Mouse (Mus musculus): ENCODE measurements at regions not wholly inside any gene's neighbourhood (a gene's known extent, or its start where the extent isn't known, plus 50 kb on each side); places are given as distances from the start of the nearest gene placed in this dataset.

DNA sequence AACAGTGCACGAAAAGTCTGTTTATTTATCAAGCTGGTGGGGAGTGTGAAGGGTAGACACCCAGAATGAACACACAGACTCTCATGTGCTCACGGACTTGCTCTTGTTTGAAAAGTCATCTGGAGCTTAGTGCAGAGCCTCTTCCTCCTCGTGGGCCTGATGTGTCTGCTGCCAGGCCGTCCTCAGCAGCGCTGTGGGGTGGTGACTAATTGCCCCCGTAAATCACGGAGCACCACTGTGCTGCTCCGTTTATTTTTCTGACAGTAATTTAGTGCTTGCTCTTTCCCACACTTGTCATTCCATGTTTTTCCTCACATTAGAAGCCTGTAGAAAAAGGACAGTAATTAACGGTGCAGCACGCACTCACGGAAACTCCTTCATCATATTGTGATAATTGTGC, 51.2 kb upstream of the Gm17304 start:
- WGBS, result 4% methylated on average over 11 of the region's 11 CpGs
- Histone ChIP-seq H3K9ac (replicated peaks; ENCODE audit: low read length) (no peak overlapping the region), H3K4me2 (replicated peaks; ENCODE audit: low read depth, low read length) (no peak overlapping the region), H3K36me3 (ENCODE audit: insufficient read depth, low read length) (no peaks in the 10 kb centered on the region), H3K4me3 (ENCODE audit: low read length) (no peak overlapping the region), H3K27me3 (ENCODE audit: insufficient read depth, low read length) (peaks cover 69% of the 10 kb centered on the region), H3K4me1 (ENCODE audit: insufficient read depth, low read length) (peaks cover 6% of the 10 kb centered on the region; the same call in 1 of the 2 replicates), H3K9me3 (ENCODE audit: low read length) (no peaks in the 10 kb centered on the region), H3K27ac (ENCODE audit: low read length) (no peak overlapping the region)
- no peak for ATAC-seq (ENCODE audit: low FRiP score, low TSS enrichment)

DNA sequence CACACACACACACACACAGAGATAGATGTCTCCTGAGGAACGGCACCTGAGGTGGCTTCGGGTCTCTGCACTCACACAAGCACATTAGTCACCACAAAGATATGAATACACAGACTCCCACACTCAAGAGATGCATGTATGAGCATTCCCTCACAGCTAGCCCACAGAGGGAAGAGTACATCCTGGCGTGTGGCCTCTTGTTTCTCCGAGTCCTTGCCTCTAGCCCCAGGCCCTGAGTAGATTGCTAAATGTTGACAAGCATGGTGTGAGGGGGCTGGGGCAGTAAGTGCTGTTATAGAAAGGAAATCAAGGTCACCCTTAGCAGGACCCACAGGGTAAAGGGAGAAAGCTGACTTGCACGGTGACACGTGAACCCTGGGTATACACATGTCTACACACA, 69.6 kb upstream of the Gm17304 start:
- Histone ChIP-seq H3K9ac (replicated peaks; ENCODE audit: low read length) (no peak overlapping the region), H3K27ac (ENCODE audit: low read length) (no peak overlapping the region), H3K4me2 (replicated peaks; ENCODE audit: low read depth, low read length) (no peak overlapping the region), H3K27me3 (ENCODE audit: insufficient read depth, low read length) (no peaks in the 10 kb centered on the region), H3K9me3 (ENCODE audit: low read length) (no peaks in the 10 kb centered on the region), H3K4me3 (ENCODE audit: low read length) (no peak overlapping the region), H3K36me3 (ENCODE audit: insufficient read depth, low read length) (no peaks in the 10 kb centered on the region), H3K4me1 (ENCODE audit: insufficient read depth, low read length) (no peaks in the 10 kb centered on the region)
- ATAC-seq (ENCODE audit: low FRiP score, low TSS enrichment), result no peak
- WGBS, result 81% methylated on average over 6 of the region's 6 CpGs

DNA sequence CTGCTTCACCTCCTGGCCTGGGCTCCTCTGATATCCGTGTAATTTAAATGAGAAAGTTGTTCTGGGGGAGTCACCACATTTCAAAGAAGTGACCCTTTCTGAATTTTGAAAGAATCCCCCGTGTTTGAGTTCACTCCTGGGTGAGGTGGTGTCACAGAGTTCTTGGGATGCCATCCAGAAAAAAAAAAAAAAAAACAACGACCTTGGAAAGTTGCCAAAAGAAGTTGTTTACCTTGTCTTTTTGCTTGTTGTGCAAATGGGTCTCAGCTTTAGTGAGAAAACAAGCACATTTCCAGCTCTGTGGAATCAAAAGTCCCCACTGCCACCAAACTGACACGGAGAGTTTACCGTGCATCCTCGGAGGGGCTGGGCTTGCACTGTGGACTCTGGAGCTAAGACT, 71.7 kb upstream of the Gm17304 start:
- no peaks in the 10 kb centered on the region for H3K27me3 ChIP-seq (ENCODE audit: insufficient read depth, low read length)
- H3K27ac ChIP-seq (ENCODE audit: low read length), result no peak overlapping the region
- H3K36me3 ChIP-seq (ENCODE audit: insufficient read depth, low read length), result no peaks in the 10 kb centered on the region
- no peak overlapping the region for H3K4me2 ChIP-seq (replicated peaks; ENCODE audit: low read depth, low read length)
- no peak overlapping the region for H3K4me3 ChIP-seq (ENCODE audit: low read length)
- no peaks in the 10 kb centered on the region for H3K9me3 ChIP-seq (ENCODE audit: low read length)
- no peaks in the 10 kb centered on the region for H3K4me1 ChIP-seq (ENCODE audit: insufficient read depth, low read length)
- H3K9ac ChIP-seq (replicated peaks; ENCODE audit: low read length), result no peak overlapping the region
- no peak for ATAC-seq (ENCODE audit: low FRiP score, low TSS enrichment)
- WGBS, result 31% methylated on average over 6 of the region's 6 CpGs

GRCm38 (mm10) chr5:106536068-106536467, 72.8 kb upstream of the Gm17304 start:
- H3K4me2 ChIP-seq (replicated peaks; ENCODE audit: low read depth, low read length), result no peak overlapping the region
- H3K36me3 ChIP-seq (ENCODE audit: insufficient read depth, low read length), result no peaks in the 10 kb centered on the region
- no peak overlapping the region for H3K27ac ChIP-seq (ENCODE audit: low read length)
- no peak overlapping the region for H3K9ac ChIP-seq (replicated peaks; ENCODE audit: low read length)
- H3K4me1 ChIP-seq (ENCODE audit: insufficient read depth, low read length), result no peaks in the 10 kb centered on the region
- no peaks in the 10 kb centered on the region for H3K9me3 ChIP-seq (ENCODE audit: low read length)
- no peak for ATAC-seq (ENCODE audit: low FRiP score, low TSS enrichment)
- no peaks in the 10 kb centered on the region for H3K27me3 ChIP-seq (ENCODE audit: insufficient read depth, low read length)
- WGBS, result 83% methylated on average over 5 of the region's 5 CpGs
- no peak overlapping the region for H3K4me3 ChIP-seq (ENCODE audit: low read length)

GRCm38 (mm10) chr5:106528811-106529210, 70.8 kb upstream of the Barhl2 start:
- H3K9me3 ChIP-seq (ENCODE audit: low read length), result no peaks in the 10 kb centered on the region
- H3K4me3 ChIP-seq (ENCODE audit: low read length), result no peak overlapping the region
- ATAC-seq (ENCODE audit: low FRiP score, low TSS enrichment), result no peak
- H3K4me1 ChIP-seq (ENCODE audit: insufficient read depth, low read length), result no peaks in the 10 kb centered on the region
- H3K4me2 ChIP-seq (replicated peaks; ENCODE audit: low read depth, low read length), result no peak overlapping the region
- H3K27me3 ChIP-seq (ENCODE audit: insufficient read depth, low read length), result no peaks in the 10 kb centered on the region
- 85% methylated on average over 8 of the region's 8 CpGs for WGBS
- no peak overlapping the region for H3K9ac ChIP-seq (replicated peaks; ENCODE audit: low read length)
- no peaks in the 10 kb centered on the region for H3K36me3 ChIP-seq (ENCODE audit: insufficient read depth, low read length)
- no peak overlapping the region for H3K27ac ChIP-seq (ENCODE audit: low read length)

GRCm38 (mm10) chr5:106527364-106527985, 69.5 kb upstream of the Barhl2 start:
- no peak overlapping the region for H3K27ac ChIP-seq (ENCODE audit: low read length)
- 70% methylated on average over 14 of the region's 14 CpGs for WGBS
- no peaks in the 10 kb centered on the region for H3K36me3 ChIP-seq (ENCODE audit: insufficient read depth, low read length)
- H3K9ac ChIP-seq (replicated peaks; ENCODE audit: low read length), result no peak overlapping the region
- H3K4me2 ChIP-seq (replicated peaks; ENCODE audit: low read depth, low read length), result no peak overlapping the region
- H3K9me3 ChIP-seq (ENCODE audit: low read length), result no peaks in the 10 kb centered on the region
- H3K4me1 ChIP-seq (ENCODE audit: insufficient read depth, low read length), result no peaks in the 10 kb centered on the region
- H3K27me3 ChIP-seq (ENCODE audit: insufficient read depth, low read length), result no peaks in the 10 kb centered on the region
- H3K4me3 ChIP-seq (ENCODE audit: low read length), result no peak overlapping the region
- no peak for ATAC-seq (ENCODE audit: low FRiP score, low TSS enrichment)

DNA sequence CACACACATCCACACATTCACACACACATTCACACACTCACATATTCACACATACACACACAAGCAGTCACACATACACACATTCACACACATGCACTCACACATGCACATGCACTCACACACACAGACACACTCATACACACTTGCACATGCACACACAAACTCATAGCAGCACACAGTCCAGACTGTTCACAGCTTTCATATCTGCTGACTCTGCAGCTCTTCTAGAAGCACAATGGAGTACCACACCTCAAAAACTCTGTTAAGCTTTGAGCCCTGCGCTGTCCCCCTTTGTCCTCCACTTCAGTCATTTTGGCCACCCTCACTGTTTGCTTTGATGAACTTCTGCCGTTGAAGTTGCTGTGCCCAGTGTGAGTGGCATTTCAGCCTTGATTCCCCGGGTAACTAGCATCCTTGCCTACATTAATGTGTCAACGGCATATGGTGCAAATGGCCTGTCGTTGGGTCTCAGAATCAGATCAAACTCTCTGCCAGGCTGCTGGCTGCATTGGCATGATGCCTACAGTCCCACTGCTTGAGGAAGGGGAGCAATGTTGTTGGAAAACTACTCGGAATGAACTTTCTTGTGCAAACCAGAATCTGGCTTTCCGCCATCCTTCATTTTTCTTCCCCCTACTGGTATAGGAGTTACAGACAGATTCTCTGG, 54.6 kb upstream of the Barhl2 start:
- Histone ChIP-seq H3K4me3 (ENCODE audit: low read length) (no peak overlapping the region), H3K4me1 (ENCODE audit: insufficient read depth, low read length) (no peaks in the 10 kb centered on the region), H3K9me3 (ENCODE audit: low read length) (no peaks in the 10 kb centered on the region), H3K36me3 (ENCODE audit: insufficient read depth, low read length) (no peaks in the 10 kb centered on the region), H3K27ac (ENCODE audit: low read length) (no peak overlapping the region), H3K27me3 (ENCODE audit: insufficient read depth, low read length) (no peaks in the 10 kb centered on the region), H3K4me2 (replicated peaks; ENCODE audit: low read depth, low read length) (no peak overlapping the region), H3K9ac (replicated peaks; ENCODE audit: low read length) (no peak overlapping the region)
- ATAC-seq (ENCODE audit: low FRiP score, low TSS enrichment), result no peak
- 84% methylated on average over 7 of the region's 7 CpGs for WGBS

GRCm38 (mm10) chr5:106507901-106508300, 49.9 kb upstream of the Barhl2 start:
- Histone ChIP-seq H3K9ac (replicated peaks; ENCODE audit: low read length) (no peak overlapping the region), H3K27ac (ENCODE audit: low read length) (no peak overlapping the region), H3K4me3 (ENCODE audit: low read length) (no peak overlapping the region), H3K4me1 (ENCODE audit: insufficient read depth, low read length) (no peaks in the 10 kb centered on the region), H3K4me2 (replicated peaks; ENCODE audit: low read depth, low read length) (no peak overlapping the region), H3K9me3 (ENCODE audit: low read length) (no peaks in the 10 kb centered on the region), H3K36me3 (ENCODE audit: insufficient read depth, low read length) (no peaks in the 10 kb centered on the region), H3K27me3 (ENCODE audit: insufficient read depth, low read length) (no peaks in the 10 kb centered on the region)
- WGBS, result 70% methylated on average over 5 of the region's 5 CpGs
- no peak for ATAC-seq (ENCODE audit: low FRiP score, low TSS enrichment)

Measured in kidney, embryonic 16.5 days (tissue).